Mouse (Mus musculus) heart, adult 2 months (tissue): ENCODE measurements at regions not wholly inside any gene's neighbourhood (a gene's known extent, or its start where the extent isn't known, plus 50 kb on each side); places are given as distances from the start of the nearest gene placed in this dataset.

Experiments used
- CTCF ChIP-seq: fragments of 200-600 bp; IDR thresholded peaks from 2 replicates; pipeline ENCODE4 v1.8.1; 2022; ENCODE audit warnings: antibody characterized with exemption, mild to moderate bottlenecking, moderate library complexity
- EP300 ChIP-seq: fragments of 200-500 bp; IDR thresholded peaks from 2 replicates; pipeline ENCODE4 v1.6.1; 2011; ENCODE audit warnings: low read depth, low read length, control low read depth; ENCODE audit not compliant: insufficient read depth
- POLR2A ChIP-seq: fragments of 200-500 bp; IDR thresholded peaks from 2 replicates; pipeline ENCODE4 v1.6.1; 2011; ENCODE audit warnings: mild to moderate bottlenecking, low read depth, low read length, control low read depth; ENCODE audit not compliant: insufficient read depth

GRCm38 (mm10) chr12:107159126-107159525, 329.3 kb upstream of the 3110018I06Rik start:
- TF ChIP-seq CTCF (no peak), POLR2A (no peak), EP300 (no peak)
